Mouse (Mus musculus) cerebellum, adult 8-10 months (tissue): ENCODE data around the gene Zc3hav1.
"Not testable (repeated sequence)": the region's sequence is repeated elsewhere in the genome, so short reads cannot be mapped to it uniquely, and the experiment has no call there.

Experiments
- DNase-seq: peaks from one replicate; pipeline ENCODE4 v3.0.0; 2022

Gene Zc3hav1

DNA sequence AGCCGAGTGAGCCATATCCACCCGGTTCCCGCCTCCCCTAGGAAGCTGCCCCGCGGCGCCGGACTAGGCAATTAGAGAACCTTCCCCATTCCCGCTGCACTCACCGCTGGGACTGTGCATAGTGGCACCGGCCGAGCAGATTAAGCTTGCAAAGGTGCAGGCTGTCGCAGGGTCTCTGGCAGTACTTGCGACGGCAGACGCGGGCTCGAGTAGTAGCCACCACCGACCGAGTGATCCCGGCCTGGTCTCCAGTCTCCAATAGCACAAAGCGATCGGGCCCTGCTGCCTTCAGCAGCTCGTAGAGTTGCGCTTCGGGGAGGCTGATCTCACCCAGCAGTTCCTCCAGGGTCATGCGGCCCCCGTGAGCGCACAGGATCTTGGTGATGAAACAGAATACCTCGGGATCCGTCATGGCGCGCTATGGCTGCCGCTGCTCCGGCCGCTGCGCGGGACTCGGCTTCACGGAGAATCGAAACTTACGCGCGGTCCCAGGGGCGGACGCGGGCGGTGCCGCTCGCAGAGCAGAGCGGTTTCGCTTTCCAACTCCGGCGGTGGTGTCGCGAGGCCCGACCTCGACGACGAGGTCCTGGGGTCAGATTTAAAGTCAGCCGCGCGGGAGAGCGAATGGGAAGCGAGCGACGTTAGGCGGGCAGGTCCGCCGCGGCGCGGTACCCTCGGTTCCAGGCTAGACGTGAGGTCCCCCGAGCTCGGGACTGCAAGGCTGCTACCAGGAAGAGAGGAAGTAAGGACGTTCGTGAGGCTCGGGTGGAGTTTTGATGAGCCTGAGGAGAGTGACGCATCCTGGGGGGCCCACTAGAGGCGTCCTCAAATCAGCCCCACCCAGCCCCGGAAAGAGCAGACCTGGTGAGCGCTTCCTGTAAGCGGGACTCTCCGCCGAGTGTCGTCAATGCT lies at the start of gene Zc3hav1:
Zc3hav1 (minus strand) TSS at position 793 of the 912 bp plus-strand sequence.
- peak; percentile 20 for DNase-seq

DNA sequence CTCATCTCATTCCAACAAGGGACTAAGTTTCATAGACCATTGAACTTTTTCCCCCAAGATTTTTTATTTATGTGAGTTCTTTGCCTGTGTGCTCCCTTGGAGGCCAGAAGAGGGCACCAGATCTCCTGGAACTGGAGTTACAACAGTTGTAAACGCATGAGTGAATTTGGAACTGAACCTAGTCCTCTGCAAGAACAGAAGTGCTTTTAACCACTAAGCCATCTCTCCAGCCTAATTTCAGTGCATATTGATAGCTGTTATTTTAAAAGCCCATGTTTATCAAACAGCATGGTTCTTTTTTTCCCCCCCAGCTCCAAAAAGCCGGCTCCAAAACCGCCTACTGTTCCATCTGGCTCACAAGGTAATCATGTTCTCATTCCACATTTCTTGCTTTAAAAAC lies 35.3 kb upstream of the Zc3hav1 start:
- DNase-seq, result peak; percentile 11

DNA sequence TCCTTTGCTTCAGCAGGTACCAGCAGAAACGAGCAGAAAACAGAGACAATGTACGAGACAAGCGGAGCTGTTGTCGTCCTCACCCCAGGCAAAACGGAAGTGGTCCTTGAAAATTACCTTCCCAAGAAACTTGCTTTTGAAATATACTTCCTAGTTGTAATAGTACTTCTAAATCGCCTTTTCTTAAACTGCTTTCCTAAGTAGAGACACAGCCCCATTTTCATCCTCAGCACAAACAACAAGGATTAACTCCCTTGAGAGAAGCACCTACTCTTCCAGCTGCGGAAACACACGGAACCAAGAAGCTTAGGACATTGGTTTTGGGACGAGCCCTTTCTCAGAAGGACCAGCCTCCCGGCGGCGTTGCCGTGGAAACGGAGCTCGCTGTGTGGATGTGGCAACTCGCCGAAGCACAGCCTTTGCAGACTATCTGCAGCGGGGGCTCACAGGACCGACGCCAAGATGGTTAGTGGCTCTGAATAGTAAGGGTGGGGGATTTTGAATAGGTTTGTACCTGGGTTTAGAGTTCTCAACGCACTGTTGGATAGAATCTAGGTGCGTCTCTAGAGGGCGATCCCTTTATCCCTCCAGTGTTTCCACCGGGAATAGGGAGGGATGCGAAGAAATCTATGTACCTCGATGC lies 26.8 kb upstream of the Zc3hav1 start, which contains the start of gene Ttc26:
Ttc26 (plus strand) TSS at position 341 of the 643 bp plus-strand sequence.
- DNase-seq, result peak; percentile 83

DNA sequence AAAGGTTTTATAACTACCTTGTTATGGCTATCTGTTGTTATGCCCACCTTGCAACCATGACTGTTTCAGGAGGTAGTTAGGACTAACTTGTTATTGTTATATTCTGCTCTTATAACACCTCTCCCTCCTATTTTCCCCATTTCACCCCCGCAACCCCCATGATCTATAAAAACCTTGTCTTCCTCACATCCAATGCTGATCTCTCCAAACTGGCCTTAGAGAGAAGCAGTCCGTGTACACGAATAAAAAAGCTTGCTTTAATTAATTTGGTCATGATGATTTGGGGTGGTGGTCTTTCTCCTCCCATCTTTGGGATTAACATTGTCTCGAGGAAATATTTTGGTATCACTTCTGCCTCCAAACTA lies 26.3 kb upstream of the Zc3hav1 start:
- DNase-seq, result no peak

DNA sequence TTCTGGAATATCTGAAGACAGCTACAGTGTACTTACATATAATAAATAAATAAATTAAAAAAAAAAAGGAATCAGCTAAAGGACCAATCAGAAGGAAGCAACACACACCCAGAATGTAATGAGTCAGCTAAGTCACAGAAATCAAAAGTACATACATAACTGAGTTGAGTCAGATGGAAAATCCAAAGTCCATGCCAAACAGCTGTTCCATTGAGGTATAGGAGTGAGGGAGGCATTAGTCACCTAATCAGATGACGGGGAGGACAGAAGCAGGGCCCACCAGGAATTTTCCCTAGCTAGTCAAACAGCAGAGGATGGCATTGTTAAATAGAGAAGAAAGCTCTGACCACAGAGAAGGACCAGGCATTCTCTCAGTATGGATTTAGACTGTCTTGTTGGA lies 19.9 kb upstream of the Zc3hav1 start:
- no peak for DNase-seq

DNA sequence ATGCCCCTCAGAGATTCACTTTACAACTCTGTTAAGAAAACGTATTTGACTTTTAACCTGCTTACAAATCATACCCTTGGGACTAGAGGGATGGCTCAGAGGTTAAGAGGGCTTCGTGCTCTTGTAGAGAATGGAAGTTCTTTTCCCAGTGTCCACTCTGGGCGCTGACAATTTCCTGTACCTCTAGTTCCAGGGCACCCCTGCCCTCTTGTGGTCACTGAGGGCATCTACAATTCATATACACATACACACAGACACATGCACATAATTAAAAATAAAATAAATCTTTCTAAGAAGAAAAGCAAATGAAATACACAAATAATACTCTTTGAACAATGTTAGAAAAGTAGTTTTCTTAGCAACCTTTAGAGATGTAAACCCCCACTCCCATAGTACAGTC lies 15.5 kb upstream of the Zc3hav1 start:
- DNase-seq, result no peak

DNA sequence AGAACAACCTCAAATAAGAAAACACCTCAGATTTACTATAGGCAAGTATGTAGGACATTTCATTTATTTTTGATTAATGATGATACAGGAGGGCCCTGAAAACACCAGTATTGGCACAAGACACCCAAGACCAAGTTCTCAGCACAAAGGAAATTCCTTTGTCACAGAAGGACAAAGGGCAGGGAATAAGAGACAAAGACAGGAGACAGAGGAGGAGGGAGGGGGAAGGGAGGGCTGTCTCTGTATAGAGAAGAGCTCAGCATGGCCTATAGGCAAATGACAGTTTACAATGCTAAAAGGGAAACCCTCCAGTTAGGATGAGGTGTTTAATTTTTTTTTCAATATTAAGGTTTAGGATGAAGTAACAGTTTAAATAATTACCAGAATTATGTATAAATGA lies 9.7 kb upstream of the Zc3hav1 start:
- no peak for DNase-seq

DNA sequence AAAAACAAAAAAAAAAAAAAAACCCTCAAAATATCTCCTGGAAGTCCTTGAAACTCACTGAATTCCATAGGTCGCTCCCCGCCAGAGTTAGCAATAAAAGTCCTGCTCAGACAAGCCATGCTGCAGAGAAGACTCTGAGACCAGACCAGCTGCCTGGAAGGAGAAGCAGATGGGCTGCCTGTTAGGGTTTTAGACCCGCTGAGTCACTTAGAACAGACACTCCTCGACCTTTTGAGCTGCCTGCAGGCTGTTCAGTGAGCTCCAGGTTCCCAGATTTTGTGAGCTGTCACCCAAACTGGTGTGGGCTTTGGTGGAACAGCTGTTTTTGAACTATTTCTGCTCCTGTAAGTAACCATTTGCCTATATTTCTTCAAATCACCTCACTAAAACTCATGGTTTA lies 9.0 kb upstream of the Zc3hav1 start:
- no peak for DNase-seq

DNA sequence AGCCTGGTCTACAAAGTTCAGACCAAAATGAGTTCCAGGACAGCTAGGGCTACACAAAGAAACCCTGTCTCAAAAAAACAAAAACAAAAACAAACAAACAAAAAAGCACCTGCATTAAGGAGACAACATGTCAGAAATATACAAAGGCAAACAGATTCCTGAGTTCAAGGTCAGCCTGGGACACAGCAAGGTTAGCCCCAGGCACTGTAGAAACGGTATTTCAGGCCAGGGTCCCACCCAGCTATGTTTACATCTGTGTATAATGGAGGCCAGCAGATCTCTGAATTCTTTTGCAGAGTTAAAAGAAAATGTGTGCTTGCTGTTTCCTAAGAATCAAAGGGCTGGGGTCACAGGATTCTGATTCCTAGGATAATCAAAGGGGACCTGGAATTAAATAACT lies 7.5 kb upstream of the Zc3hav1 start:
- DNase-seq, result no peak

DNA sequence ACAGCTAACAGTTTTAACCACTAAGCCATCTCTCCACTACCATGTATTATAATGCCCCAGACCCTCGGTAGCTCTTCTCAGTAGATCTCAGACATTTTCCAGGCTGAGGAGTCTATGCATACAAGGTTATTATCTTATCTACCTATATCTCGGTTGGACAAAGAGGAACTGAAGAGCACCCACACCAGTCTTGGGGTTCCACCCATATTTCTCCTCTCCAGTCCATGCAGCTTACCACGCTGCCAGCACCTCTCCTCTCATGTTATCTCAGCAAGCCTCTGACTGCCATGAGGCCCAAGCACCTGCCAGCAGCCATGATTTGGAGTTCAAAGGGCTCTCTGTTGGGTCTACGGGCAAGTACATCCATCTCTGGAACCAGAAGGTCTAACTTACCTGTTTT lies 6.7 kb upstream of the Zc3hav1 start:
- DNase-seq, result no peak

DNA sequence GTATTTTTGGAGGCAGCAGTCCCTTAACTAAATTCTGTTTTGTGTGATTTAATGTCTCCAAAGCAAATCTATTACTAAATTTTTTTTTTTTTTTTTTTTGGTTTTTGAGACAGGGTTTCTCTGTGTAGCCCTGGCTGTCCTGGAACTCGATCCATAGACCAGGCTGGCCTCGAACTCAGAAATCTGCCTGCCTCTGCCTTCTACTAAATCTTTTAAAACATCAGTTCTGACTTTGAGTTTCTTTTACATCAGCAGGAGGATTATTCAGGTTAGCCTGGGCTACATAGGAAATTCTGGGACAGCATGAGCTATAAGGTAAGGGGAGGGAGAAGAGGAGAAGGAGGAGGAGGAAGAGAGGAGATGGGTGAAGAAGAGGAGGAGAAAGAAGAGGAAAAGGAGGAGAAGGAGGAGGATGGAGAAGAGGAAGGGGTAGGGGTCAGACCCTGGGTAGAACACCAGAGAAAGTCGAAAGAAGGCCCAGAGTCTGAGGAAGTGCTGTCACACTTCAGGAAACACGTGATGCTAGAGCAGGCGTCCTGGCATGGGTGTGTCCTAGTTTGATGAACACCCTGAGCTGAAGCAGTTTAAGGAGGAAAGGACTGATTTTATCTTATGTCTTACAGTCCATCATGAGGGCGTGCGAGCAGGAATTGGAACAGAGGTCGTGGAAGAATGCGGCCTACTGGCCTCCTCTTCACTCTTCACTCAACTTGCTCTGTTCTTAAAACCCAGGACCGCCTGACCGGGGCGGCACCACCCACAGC lies 5.5 kb upstream of the Zc3hav1 start:
- DNase-seq, result no peak

DNA sequence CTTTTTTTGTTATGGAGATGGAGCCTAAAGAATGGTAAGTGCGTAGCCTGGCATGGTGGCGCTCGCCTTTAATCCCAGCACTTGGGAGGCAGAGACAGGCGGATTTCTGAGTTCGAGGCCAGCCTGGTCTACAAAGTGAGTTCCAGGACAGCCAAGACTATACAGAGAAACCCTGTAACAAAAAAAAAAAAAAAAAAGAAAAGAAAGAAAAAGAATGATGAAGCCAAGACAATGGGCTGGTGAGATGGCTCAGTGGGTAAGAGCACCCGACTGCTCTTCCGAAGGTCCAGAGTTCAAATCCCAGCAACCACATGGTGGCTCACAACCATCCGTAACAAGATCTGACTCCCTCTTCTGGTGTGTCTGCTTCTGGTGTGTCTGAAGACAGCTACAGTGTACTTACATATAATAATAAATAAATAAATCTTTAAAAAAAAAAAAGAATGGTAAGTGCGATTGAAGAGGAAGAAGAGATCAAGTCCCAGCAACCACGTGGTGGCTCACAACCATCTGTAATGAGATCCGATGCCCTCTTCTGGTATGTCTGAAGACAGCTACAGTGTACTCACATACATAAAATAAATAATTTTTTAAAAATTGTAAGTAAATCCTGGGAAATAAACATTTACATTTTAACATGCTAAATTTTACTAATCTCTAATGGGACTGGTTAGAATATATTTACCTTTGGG lies 4.8 kb upstream of the Zc3hav1 start:
- not testable (repeated sequence) for DNase-seq

DNA sequence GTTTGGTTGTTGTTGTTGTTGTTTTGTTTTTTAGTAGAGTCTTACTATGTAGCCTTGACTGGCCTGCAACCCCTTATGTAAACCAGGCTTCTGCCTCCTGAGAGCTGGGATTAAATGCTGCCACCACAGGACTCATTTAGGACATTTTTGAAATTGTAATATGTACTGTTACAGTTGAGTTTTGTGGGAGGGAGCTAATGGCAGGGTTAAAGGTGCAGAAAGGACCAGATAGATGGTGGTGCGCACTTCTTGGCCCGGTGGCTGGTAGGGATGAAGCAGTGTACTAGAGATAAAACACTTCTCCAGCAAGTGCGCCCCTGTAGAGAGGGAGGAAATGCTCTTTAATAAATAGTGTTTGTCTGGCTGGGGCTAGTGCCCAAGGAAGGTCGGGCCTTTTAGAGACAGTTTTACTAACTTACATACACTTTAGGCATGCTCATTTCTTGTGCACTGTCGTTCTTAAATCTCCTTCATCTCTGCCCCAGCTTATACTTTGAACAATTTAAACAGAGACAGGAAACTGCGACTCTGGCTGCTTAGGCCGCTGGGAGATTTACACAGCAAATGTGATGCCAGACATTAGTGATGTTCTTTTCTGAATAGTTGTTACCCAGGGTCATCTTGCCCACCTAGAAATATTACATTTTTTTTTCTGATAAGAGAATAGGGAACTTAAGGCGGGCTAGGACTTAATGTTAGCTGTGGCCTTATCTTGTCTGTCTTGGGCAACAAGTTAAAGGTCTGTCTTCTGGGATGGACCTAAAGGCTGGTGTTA lies 4.0 kb upstream of the Zc3hav1 start:
- DNase-seq, result no peak

DNA sequence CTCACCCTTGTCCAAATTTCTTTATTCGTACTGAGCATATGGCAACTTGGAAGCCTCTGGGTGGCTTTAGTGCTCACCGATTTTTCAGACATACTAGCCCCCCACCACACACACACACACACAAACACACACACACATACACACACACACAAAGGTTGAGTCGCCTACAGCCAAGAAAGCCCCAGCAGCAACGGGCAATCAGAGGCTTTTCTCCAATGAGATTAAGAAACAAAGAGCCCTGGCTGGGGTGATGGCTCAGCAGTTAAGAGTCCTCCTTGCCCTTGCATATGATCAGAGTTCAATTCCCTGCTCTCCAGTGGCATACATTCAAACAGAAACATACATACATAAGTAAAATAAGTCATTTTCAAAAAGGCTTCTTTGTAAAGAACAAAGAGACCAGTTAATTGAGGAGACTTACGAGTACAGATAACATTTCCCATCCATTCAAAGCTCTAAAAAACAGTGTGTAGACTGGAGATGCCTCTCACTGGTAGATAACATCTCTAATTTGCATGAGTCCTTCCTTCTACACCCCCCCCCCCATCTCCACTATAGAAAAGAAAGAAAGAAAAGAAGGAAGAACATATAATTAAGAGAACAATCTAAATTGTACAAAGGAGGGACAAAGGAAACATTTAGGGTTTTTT lies 3.3 kb upstream of the Zc3hav1 start:
- DNase-seq, result no peak

DNA sequence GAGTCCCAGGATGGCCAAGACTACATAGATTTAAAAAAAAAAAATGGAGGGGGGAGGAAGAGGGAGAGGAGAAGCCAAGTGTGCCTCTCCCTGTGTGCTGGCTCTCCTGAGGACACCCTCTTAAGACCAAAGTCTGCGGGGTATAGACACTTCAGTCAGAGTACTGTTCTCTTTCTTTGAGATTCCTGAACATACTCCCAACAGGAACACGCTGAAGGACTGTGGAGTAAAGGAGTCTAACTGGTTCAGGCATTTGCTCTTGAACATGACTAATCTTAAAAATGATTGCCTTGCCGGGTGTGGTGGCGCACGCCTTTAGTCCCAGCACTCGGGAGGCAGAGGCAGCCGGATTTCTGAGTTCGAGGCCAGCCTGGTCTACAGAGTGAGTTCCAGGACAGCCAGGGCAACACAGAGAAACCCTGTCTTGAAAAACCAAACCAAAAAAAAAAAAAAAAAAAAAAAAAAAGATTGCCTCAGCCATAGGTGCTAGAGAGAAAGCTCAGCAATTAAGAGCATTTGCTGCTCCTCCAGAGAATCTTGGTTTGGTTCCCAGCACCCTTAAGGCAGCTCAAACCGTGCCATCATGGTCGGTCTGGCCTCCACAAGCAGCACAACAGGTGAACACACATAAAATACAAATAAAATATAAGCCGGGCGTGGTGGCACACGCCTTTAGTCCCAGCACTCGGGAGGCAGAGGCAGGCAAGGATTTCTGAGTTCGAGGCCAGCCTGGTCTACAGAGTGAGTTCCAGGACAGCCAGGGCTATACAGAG lies 2.4 kb upstream of the Zc3hav1 start:
- not testable (repeated sequence) for DNase-seq

DNA sequence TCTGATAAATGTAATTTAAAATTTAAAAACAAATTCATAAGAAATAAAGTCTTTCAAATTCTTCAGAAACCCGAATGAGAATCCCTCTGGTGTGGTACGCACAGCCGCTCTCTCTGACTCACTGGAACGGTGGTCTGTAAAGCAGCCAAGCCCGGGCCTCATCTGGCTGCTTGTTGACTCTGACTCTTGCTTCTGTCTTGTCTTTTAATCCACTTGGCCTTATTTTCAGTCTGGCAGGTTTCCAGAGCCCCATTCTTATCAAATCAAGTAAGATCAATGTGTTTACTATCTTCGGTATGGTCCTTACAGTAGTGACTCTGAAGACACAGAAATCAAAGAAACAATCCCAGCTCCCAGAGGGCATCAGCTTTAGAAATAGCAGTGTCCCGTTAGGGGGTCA lies 1.5 kb upstream of the Zc3hav1 start:
- no peak for DNase-seq

DNA sequence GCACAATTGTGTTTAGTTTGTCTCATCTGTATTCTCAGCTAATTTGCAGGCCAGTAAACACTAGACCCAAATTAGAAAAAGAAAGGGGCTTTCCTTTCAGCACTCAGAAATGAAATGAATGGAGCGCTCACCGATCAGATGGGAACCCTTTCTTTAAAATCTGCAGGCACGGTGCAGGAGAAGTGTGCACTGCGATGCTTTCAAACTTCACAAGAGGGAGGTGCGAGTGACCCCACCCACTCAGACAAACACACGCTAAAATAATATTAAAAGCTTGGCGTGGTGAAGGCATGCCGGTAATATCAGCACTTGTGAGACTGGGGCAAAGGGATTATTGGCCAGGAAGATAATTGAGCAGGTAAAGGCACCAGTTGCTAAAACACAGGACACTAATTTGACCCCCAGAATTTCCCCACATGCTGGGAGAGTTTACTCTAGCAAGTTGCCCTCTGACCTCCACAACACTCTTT lies 986 bp upstream of the Zc3hav1 start:
- DNase-seq, result no peak

DNA sequence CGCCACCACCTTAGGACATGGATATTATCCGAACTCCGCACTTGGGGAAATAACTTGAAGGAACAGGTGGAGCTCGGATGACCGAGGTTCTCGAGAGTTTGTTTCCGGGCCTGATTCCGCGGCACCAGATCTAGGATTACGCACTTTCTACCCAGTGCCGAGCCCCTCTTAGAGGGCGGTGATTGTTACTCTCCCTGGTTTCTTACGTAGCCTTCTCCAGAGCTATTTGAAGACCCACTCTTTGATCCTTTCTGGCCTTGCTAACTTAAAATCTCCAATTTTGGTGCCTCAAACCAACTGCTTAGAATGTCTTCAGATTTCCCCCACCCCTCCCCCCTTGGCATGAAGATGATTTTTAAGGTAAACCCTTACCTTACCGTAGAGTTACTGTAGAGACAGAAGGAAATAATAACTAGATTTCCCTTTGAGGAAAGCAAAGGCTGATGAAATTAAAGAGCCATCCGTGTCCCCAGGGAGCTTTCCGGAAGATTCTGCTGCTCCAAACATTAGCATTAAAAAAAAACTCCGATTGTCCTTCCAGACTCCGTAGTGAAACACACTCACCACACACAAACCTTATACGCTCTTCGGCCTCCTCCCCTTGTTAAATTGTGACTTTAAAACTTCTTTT lies 435 bp upstream of the Zc3hav1 start:
- DNase-seq, result no peak

DNA sequence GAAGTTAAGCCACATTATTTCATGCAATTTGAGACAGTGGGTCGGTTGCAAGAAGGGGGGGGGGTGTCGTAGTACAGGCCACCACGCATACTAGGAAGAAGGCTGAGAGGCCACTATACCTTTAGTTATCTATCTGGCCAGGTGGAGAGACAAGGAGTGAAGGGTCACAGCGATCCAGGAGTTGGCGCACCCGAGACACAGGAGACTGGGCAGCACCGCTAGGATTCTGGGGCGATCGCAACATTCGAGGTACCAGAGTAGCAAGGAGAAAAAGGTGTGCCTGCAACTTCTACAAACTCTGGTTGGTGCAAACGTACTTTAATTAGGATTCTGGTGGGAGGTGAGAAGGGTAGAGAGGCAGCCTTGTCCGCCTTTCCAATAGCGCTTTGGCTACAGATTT lies 1.2 kb downstream of the Zc3hav1 start:
- DNase-seq, result no peak

DNA sequence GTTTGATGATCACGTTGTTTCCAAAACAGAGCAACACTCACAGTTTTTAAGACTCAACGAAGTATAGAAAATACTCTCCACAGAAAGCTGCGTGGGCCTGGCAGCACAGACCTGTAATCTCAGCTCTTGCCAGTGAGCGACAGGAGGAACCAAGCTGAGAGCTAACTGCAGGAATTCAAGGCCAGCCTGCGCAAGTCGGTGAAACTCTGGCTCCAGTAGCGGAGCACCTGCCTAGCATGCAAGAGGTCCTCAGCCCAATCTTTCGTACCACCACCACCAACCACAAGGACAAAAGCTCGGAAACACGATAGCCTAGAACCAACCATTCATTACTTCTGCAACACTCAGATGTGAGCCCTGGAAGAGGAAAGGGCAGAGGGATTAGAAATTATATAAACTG lies 2.0 kb downstream of the Zc3hav1 start:
- DNase-seq, result no peak
